Mouse (Mus musculus) kidney, postnatal 25 days (tissue): ENCODE measurements around the gene Il17re.

Source experiments
- DNase-seq, 2 experiments: peaks; one replicate each; pipeline ENCODE4 v3.0.0; 2021; ENCODE audit warnings: mixed read lengths in 2 of 2

The Il17re gene

DNA sequence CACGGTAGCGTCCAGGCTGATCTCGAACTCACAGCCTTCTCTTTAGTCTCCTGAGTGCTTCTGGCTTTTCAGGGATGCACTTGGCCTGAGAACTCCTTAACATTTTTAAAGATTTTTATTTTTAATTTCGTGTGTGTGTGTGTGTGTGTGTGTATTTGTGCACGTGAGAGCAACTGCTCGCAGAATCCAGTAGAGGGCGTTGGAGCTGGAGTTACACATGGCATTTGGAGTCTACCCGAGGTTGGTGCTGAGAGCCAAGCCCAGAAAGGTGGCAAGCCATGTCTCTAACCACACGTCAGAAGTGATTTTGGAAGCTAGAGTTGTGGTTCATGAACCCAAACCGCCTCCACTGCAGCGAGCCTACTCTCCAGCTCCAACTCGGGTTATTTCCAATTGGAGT, 15.2 kb upstream of the Il17re start:
- no peak for DNase-seq

GRCm38 (mm10) chr6:113444207-113444965, 13.9 kb upstream of the Il17re start:
- DNase-seq = no peak

DNA sequence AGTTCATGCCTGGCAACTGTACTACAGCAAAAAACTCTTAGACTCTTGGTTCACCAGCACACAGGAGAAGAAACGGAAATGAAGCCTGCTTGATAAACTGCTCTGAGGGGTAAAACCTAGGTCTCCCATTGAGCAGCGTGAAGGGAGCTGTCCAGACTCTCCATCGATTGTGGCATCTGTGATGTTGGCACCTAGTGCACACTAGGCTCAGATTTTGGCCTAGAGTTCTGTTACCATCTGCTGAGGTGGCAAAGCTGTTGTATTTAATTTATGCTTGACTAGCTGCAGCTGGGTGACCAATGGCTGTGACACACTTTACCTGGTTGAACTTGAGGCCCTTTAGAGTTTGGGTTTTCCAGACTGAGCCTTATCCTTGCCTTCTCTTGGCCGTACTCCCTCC, 10.6 kb upstream of the Il17re start:
- no peak for DNase-seq

GRCm38 (mm10) chr6:113451839-113452238, 6.4 kb upstream of the Il17re start:
- no peak for DNase-seq

DNA sequence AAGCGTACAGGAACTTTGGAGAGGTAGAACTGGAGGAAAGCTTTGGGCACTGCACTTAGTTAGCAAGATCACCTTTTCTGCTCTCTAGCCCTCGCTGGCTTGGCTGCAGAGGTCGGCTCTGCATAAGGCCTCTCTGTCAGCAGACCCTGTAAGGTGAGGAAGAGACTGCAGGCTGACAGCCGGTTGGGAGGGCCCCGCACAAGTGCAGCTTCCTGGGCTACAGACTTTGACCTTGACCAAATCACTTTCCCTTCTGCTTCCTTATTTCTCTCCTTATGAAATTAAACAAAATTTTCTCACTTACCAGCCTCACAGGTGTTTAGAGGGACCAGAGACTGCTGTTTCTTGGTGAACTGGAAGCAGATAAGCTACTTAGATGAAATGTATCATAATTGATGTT, 3.3 kb upstream of the Il17re start:
- DNase-seq = no peak

DNA sequence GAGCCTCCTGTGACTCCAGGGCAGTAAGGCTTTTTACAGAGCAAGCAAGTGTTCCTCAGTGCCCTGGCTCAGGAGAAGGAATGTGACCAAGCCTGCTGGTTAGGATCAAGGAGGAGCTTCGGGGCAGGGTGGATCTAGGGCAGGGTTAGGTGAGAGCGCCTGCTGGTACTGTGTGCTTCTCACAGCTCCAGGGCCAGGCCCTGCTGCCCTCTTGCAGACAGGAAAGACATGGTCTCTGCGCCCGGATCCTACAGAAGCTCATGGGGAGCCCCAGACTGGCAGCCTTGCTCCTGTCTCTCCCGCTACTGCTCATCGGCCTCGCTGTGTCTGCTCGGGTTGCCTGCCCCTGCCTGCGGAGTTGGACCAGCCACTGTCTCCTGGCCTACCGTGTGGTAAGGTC, 351 bp downstream of the Il17re start:
- peak; percentile 46 to 77 for DNase-seq

DNA sequence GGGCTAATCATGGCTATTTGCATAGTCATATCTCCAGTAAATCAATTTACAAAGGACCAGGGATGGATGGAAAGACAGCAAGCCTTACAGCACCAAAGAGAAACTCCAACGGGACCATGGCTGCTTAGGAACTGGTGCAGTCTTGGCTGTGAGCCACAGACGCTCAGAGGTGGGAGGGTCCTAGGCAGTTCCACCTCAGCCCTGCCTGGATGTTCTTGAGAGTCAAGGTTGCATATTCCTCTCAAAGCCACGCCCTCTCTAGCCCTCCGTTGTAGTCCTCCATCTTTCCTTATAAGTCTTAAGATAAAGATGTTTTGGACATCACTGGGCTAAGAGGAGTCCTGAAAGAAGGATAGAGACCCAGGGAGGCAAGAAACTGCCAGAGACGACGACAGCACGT, 5.8 kb downstream of the Il17re start:
- DNase-seq = no peak

- peak in 1 of 2 experiments; percentile 49 for DNase-seq
Measured at GRCm38 (mm10) chr6:113465602-113466001, 7.3 kb downstream of the Il17re start.

DNA sequence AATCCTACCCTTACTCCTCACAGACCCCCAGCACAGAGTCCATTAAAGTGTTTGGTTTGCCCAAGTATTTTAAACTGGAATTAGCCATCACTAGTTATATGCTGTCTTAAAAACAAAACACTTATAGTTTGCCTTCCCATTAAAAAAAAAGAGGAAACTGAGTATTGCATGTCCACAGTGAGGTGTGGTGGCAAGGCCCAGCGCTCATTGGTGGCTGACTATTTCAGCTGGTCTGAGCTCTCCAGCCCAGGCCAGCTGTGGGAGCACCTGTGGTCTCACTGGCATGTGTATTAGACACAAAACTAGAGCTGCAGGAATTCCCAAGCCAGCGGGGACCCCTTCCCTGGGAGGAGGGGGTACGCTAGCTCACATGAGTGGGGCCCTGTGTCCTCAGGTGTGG, 10.2 kb downstream of the Il17re start:
- DNase-seq = no peak

DNA sequence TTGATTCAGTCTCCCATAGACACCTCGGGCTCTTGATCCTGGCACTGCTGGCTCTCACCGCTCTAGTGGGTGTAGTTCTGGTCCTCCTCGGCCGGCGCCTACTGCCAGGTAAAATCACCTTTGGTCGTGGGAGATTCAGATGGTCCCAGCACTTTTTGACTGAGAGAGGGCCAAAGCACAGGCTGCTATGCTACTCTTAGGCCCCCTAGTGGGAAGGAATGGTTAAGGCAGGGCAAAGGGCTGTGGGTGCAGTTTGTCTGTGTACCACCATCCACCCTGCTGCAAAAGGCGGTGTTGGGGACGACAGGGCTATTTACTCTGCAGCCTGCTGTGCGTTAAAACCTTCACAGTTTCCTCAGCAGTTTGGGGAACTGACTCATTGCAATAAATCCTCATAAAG, 10.7 kb downstream of the Il17re start:
- DNase-seq = peak; percentile 84 to 87

- DNase-seq = peak; percentile 87 to 88
Measured at GRCm38 (mm10) chr6:113469432-113469831, 11.1 kb downstream of the Il17re start.

GRCm38 (mm10) chr6:113471297-113471936, 13.1 kb downstream of the Il17re start, which contains the start of gene Il17rc:
Gene Il17rc, plus strand, starts transcription at chr6:113471427.
- DNase-seq = peak; percentile 75 to 92

DNA sequence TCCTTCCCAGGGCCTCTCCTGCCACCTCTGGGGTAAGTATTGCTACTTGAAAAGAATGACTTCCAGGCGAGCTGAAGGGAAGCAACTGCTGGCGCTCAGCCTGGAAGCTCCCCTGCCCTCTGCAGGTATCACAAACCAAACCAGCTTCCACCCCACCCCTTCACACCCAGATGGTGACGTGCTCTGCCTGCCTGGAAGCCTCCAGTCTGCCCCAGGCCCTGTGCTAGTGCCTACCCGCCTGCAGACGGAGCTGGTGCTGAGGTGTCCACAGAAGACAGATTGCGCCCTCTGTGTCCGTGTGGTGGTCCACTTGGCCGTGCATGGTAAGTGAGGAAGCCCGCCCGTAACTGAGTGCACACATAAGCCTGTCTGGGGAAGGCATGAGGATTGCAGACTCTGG, 13.8 kb downstream of the Il17re start:
- no peak for DNase-seq

DNA sequence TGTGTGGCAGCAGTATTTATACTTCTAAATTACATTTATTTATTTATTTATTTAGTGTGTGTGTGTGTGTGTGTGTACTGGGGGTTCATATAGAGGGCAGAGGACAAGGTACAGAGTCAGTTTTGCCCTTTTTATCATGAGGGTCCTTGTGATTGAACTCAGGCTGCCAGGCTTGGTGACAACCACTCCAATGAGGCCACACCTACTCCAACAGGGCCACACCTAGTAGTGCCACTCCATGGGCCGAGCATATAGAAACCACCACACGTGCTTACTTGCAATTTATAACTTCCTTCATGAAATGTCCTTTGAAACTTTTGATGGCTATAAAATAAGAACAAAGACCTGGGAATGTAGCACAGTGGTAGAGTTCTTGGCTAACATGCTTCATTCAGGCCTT, 15.0 kb downstream of the Il17re start:
- DNase-seq = no peak

DNA sequence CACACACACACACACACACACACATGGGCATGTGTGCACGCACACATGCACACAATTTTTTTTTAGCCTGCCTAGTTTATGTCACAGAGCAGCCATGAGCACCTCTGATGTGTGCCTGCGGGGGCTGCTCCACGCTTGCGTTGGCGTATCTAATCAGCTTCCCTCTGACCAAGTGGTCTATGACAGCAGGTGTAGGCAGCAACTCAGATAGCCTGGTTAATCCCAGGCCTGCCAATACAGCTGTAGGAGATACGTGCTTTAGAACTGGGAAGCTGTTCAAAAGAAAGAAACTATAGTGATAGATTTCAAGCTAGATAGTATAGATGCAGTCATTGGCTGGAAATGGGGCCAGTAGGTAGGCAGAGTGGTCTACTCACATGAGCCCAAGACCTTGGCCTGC, 15.4 kb downstream of the Il17re start:
- DNase-seq = no peak

DNA sequence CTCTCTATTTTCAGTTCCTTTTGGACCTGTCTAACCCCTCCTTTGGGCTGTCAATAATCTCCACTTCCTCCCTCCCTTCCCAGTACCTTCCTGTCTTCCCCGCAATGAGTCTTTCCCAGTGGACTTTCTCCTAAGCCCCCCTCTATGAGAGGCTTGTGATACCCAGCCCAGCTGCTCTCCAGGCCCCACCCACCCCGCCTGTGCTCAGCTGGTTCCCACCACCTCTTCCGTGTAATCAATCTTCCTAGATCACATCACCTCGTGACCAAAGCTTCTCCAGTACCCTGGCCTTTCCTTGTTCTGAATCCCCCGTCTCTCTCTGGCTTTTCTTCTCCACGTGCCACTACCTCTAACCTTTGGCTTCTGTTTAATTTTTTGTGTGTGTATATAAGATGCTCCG, 19.1 kb downstream of the Il17re start:
- no peak for DNase-seq

- peak in 1 of 2 experiments; percentile 74 for DNase-seq
Measured at GRCm38 (mm10) chr6:113478906-113479305, 20.6 kb downstream of the Il17re start.

- DNase-seq = peak; percentile 47 to 72
Measured at GRCm38 (mm10) chr6:113480555-113481373, 22.5 kb downstream of the Il17re start.

GRCm38 (mm10) chr6:113482477-113483099, 24.3 kb downstream of the Il17re start:
- DNase-seq = peak; percentile 43 to 70

DNA sequence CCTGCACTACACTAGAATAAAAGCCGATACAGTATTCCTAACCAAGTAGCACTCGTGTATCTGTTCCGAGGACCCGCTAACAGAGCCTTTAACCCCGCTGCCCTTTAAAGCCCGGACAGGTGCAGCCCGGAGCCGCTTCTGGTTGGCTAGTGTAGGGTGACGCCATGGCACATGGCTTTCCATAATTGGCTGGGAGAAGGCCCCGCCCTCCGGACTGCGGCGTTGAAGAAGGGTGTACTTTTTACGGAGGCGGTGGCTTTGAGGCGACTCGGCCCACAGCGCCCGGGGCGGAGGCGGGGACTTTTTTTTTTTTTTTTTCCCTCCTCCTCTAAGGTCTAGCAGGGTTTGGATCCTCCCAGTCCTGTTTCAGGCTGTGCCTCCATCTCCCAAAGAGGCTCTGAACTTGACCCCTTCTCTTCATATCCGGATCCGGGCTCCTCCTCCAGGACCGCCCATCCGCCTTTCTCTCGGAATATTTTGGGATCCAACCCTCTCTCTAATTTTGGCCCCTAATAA, 24.9 kb downstream of the Il17re start, which contains the start of gene Creld1:
Gene Creld1 (plus strand): TSS at position 198 of the 516 bp plus-strand sequence.
- peak; percentile 98 to 99 for DNase-seq

- DNase-seq = peak in 1 of 2 experiments; percentile 60
Measured at GRCm38 (mm10) chr6:113483729-113484128, 25.4 kb downstream of the Il17re start.

- DNase-seq = peak; percentile 45 to 71
Measured at GRCm38 (mm10) chr6:113487125-113487576, 28.9 kb downstream of the Il17re start.
